Mouse (Mus musculus) liver, embryonic 14.5 days (tissue): Measurements from ENCODE around the gene Fam71b.
A peak's percentile ranks its signal among the peaks of the same experiment; 100 is the strongest.

ENCODE experiments used
- CTCF ChIP-seq: IDR thresholded peaks from 2 replicates; pipeline ENCODE4 v1.5.1; 2016; ENCODE audit warnings: antibody characterized with exemption, low read depth, control low read depth
- EP300 ChIP-seq: IDR thresholded peaks from 2 replicates; pipeline ENCODE4 v1.6.1; 2016; ENCODE audit warnings: antibody characterized with exemption, low read depth

DNA sequence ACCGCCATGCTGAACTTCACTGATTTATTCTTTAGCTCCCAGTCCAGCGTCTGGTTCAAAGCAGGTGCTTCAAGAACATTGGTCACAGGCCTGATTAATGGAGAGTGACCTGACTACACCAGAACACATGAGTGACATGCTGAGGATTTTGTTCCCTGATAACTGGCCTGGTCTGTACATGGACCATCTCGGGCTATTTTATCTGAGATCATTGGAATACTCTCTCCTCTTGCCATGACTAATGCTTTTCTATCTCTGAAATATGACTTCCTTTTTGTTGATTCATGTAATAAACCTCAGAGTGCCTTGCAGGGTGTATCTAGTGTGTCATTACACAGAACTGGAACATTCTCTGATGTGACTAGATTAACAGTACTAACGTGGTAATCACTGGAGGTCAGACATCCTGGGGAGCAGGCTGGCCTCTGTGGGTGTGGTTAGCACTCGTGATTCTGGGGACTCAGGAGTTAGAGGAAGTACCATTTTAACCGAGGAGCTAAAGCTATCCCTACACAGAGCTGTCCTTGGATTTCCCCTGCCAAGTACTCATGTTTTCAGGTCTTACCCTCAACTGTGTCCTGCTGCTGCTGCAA, 58.2 kb downstream of the Fam71b start, which contains the start of gene Havcr2:
- TF ChIP-seq CTCF (no peak), EP300 (peak; percentile 69)
